Mouse (Mus musculus) cortical plate, adult 2 months (tissue): ENCODE measurements around the gene Ankub1.

ENCODE experiments used
- CTCF ChIP-seq: fragments of 200-500 bp; IDR thresholded peaks from 2 replicates; pipeline ENCODE4 v1.5.1; 2011; ENCODE audit warnings: mild to moderate bottlenecking, control low read depth, low read length; ENCODE audit not compliant: insufficient read depth; ENCODE audit errors: extremely low read depth
- POLR2A ChIP-seq: fragments of 200-500 bp; IDR thresholded peaks from 2 replicates; pipeline ENCODE4 v1.6.1; 2011; ENCODE audit warnings: mild to moderate bottlenecking, low read length, control low read depth; ENCODE audit not compliant: insufficient read depth; ENCODE audit errors: extremely low read depth

- TF ChIP-seq POLR2A (no peak), CTCF (no peak)
Observed at GRCm38 (mm10) chr3:57637596-57637995, 55.0 kb downstream of the Ankub1 start.
